Mouse (Mus musculus) midbrain, embryonic 15.5 days (tissue): Measurements from ENCODE around the gene Abhd16a. TPM values are rescaled to one million over a fixed set of nuclear protein-coding genes. Genes with fewer than 3 reads are reported as not detected.

Experiments used
- ATAC-seq: fragments of 200-750 bp; cut with Nextera tagmentation; replicated peaks from 2 replicates; pipeline ENCODE4 v1.8.0; 2017; ENCODE audit warnings: moderate TSS enrichment
- H3K27ac ChIP-seq: fragments of 300-500 bp; sonication (generic); 2 replicates; pipeline ENCODE4 v1.5.1; 2015; ENCODE audit warnings: mild to moderate bottlenecking, inconsistent platforms
- H3K27me3 ChIP-seq: fragments of 300-500 bp; sonication (generic); replicated peaks from 2 replicates; pipeline ENCODE4 v1.6.1; 2015; ENCODE audit warnings: inconsistent platforms
- H3K36me3 ChIP-seq: fragments of 300-500 bp; sonication (generic); replicated peaks from 2 replicates; pipeline ENCODE4 v1.6.1; 2015; ENCODE audit warnings: inconsistent platforms
- H3K4me1 ChIP-seq: fragments of 300-500 bp; sonication (generic); 2 replicates; pipeline ENCODE4 v1.6.1; 2015; ENCODE audit warnings: inconsistent platforms
- H3K4me2 ChIP-seq: fragments of 300-500 bp; sonication (generic); 2 replicates; pipeline ENCODE4 v1.6.1; 2015; ENCODE audit warnings: inconsistent platforms, mild to moderate bottlenecking, moderate library complexity
- H3K4me3 ChIP-seq: fragments of 300-500 bp; sonication (generic); 2 replicates; pipeline ENCODE4 v1.5.1; 2015; ENCODE audit warnings: mild to moderate bottlenecking, inconsistent platforms
- H3K9ac ChIP-seq: fragments of 300-500 bp; sonication (generic); 2 replicates; pipeline ENCODE4 v1.6.1; 2015; ENCODE audit warnings: mild to moderate bottlenecking, inconsistent platforms
- H3K9me3 ChIP-seq: fragments of 300-500 bp; sonication (generic); 2 replicates; pipeline ENCODE4 v1.6.1; 2016; ENCODE audit warnings: inconsistent platforms
- WGBS: fragments of 180-500 bp; shearing (Covaris S2); methylation state at CpG from one replicate; pipeline ENCODE4 v1.1.7; 2015; ENCODE audit warnings: mixed read lengths; 5-methylcytosine and 5-hydroxymethylcytosine counted together
- polyA plus RNA-seq: library from polyadenylated mRNA; unstranded; fragments of >200 nt; fragmentation: Nextera tagmentation; extraction: Ambion mirVana; gene quantifications from 2 replicates; pipeline ENCODE4 v1.2.1, GENCODE M21; 2015

The Abhd16a gene
- polyA plus RNA-seq, 1 experiment from 2014 or later: 105 TPM

DNA sequence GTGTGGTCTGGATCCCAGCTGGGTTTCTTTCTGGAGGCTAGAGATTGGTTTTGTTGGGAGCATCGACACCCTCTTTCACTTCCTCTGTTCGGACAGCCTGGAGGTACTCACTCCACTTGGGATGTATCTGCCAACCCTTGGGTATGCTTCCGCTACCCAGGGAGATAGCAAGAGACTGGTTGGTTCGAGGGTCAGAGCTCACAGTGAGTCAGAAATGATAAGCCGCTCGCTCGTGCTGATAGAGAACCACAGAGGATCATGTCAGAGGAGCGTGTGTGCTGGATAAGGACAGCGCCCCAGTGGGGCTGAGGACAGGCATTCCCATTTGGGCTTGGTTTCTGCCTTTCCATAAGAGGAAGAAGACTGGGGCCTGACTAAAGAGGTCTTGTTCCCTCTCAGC is 9.3 kb upstream of the Abhd16a start:
- H3K4me2 ChIP-seq: no peak overlapping the region
- ATAC-seq: no peak
- H3K9me3 ChIP-seq: no peaks in the 10 kb centered on the region
- H3K36me3 ChIP-seq: no peaks in the 10 kb centered on the region
- H3K9ac ChIP-seq: no peak overlapping the region
- H3K27ac ChIP-seq: no peak overlapping the region
- H3K4me3 ChIP-seq: no peak overlapping the region
- 72% methylated on average over 9 of the region's 9 CpGs for WGBS
- peaks cover 11% of the 10 kb centered on the region; the same call in 1 of the 2 replicates for H3K4me1 ChIP-seq
- H3K27me3 ChIP-seq: no peaks in the 10 kb centered on the region

GRCm38 (mm10) chr17:35080248-35080647 is 8.8 kb upstream of the Abhd16a start:
- ATAC-seq: no peak
- H3K27me3 ChIP-seq: no peaks in the 10 kb centered on the region
- no peak overlapping the region for H3K9ac ChIP-seq
- H3K4me3 ChIP-seq: no peak overlapping the region
- no peaks in the 10 kb centered on the region for H3K9me3 ChIP-seq
- 62% methylated on average over 6 of the region's 6 CpGs for WGBS
- no peak overlapping the region for H3K4me2 ChIP-seq
- no peaks in the 10 kb centered on the region for H3K36me3 ChIP-seq
- H3K27ac ChIP-seq: no peak overlapping the region
- peaks cover 11% of the 10 kb centered on the region; the same call in 1 of the 2 replicates for H3K4me1 ChIP-seq

DNA sequence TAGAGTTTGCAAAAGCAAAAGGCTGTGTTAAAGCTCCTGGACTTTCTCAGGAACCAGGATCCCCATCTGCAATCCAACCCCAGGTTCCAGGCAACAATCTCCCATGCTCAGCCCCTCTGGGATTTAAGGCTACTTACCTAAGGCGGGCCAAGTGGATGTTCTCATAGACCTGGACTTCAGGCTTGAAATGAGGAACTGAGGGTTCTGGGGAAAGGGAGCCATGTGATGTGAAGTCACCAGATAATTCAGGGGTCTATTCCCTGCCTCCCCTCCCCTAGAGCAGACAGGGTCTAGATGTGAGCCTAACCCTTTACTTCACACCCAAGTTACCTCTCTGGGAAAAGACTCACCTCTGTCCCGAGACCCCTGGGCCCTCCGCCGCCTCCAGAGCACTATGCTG is 8.4 kb upstream of the Abhd16a start:
- Histone ChIP-seq H3K36me3 (no peaks in the 10 kb centered on the region), H3K4me3 (no peak overlapping the region), H3K4me1 (peaks cover 11% of the 10 kb centered on the region; the same call in 1 of the 2 replicates), H3K27me3 (no peaks in the 10 kb centered on the region), H3K9me3 (no peaks in the 10 kb centered on the region), H3K4me2 (no peak overlapping the region), H3K9ac (no peak overlapping the region), H3K27ac (no peak overlapping the region)
- 87% methylated on average over 4 of the region's 4 CpGs for WGBS
- ATAC-seq: no peak

GRCm38 (mm10) chr17:35082841-35083576 is 6.1 kb upstream of the Abhd16a start:
- 83% methylated on average over 16 of the region's 16 CpGs for WGBS

DNA sequence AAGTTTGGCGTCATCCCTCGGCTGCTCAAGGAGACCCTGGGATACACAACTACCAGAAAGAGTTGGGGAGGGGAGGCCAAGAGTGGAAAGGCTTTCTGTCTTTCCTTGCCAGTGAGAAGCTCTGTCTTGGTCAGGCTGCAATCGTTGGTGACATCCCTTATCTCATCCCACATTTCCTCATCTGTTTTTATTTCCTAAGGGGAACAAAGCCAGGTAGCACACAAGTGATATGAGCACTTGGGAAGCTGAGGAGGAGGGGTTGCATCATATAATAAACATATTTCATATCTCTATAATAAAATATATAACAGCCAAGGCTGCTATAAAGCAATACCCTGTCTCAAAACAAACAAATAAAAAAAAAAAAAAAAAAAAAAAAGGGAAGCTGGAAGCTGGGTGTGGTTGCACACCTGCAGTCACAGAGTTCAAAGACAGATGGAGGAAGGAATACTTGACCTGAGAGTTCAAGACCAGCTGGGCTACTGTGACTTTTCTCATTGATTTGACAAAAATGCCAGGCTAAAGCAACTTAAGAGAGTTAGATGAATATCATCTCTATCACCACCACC is 5.0 kb upstream of the Abhd16a start:
- no peak overlapping the region for H3K9ac ChIP-seq

More at GRCm38 (mm10) chr17:35082841-35083576, 6.1 kb upstream of the Abhd16a start:
- H3K4me1 ChIP-seq: peaks cover under 1% of the 10 kb centered on the region; the same call in 1 of the 2 replicates
- no peak overlapping the region for H3K4me2 ChIP-seq
- no peak overlapping the region for H3K4me3 ChIP-seq
- no peaks in the 10 kb centered on the region for H3K36me3 ChIP-seq
- H3K9me3 ChIP-seq: no peaks in the 10 kb centered on the region
- H3K9ac ChIP-seq: no peak overlapping the region
- no peak for ATAC-seq
- no peak overlapping the region for H3K27ac ChIP-seq
- H3K27me3 ChIP-seq: no peaks in the 10 kb centered on the region

GRCm38 (mm10) chr17:35085208-35085865 is 3.7 kb upstream of the Abhd16a start, which contains the start of gene Ly6g6f:
Ly6g6f (minus strand) TSS chr17:35085610.
- Histone ChIP-seq H3K9ac (no peak within 1 kb of the TSS), H3K4me2 (no peak within 1 kb of the TSS), H3K27me3 (no peaks in the 10 kb centered on the region), H3K27ac (no peak within 1 kb of the TSS), H3K4me3 (no peak within 1 kb of the TSS), H3K9me3 (no peaks in the 10 kb centered on the region), H3K4me1 (peaks cover 7% of the 10 kb centered on the region), H3K36me3 (no peaks in the 10 kb centered on the region)
- ATAC-seq: no peak
- 86% methylated on average over 7 of the region's 7 CpGs for WGBS

More for the DNA sequence above, 5.0 kb upstream of the Abhd16a start:
- 85% methylated on average over 3 of the region's 3 CpGs for WGBS
- no peaks in the 10 kb centered on the region for H3K36me3 ChIP-seq
- H3K4me3 ChIP-seq: no peak overlapping the region
- no peaks in the 10 kb centered on the region for H3K4me1 ChIP-seq
- no peaks in the 10 kb centered on the region for H3K9me3 ChIP-seq
- H3K27ac ChIP-seq: no peak overlapping the region
- H3K4me2 ChIP-seq: no peak overlapping the region
- no peak for ATAC-seq
- H3K27me3 ChIP-seq: no peaks in the 10 kb centered on the region

DNA sequence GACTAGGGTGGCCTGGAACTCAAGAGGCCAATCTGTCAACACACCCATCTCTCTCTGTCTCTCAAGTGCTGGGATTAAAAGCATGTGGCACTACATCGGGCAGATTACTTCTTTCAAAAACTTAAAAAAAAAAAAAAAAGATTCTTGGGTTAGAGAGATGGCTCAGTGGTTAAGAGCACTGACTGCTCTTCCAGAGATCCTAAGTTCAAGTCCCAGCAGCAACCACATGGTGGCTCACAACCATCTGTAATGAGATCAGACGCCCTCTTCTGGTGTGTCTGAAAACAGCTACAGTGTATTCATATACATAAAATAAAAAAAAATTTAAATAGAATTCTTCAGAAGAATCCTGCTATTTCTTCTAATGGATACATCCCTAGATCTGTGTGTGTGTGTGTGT is 912 bp upstream of the Abhd16a start:
- H3K9ac ChIP-seq: no peak overlapping the region
- no peak overlapping the region for H3K4me3 ChIP-seq
- H3K27me3 ChIP-seq: no peaks in the 10 kb centered on the region
- no peak overlapping the region for H3K27ac ChIP-seq
- no peak overlapping the region for H3K4me2 ChIP-seq
- ATAC-seq: no peak
- H3K36me3 ChIP-seq: no peaks in the 10 kb centered on the region; the same call in 1 of the 2 replicates
- no peaks in the 10 kb centered on the region for H3K9me3 ChIP-seq
- 51% methylated on average over 2 of the region's 2 CpGs for WGBS
- H3K4me1 ChIP-seq: peaks cover 15% of the 10 kb centered on the region

GRCm38 (mm10) chr17:35090166-35090932 is 1.3 kb downstream of the Abhd16a start:
- ATAC-seq: no peak

GRCm38 (mm10) chr17:35092403-35093198 is 3.5 kb downstream of the Abhd16a start:
- Histone ChIP-seq H3K4me2 (no peak overlapping the region), H3K9me3 (no peaks in the 10 kb centered on the region), H3K36me3 (peaks cover 16% of the 10 kb centered on the region), H3K27ac (no peak overlapping the region), H3K27me3 (no peaks in the 10 kb centered on the region), H3K9ac (no peak overlapping the region), H3K4me3 (no peak overlapping the region), H3K4me1 (peaks cover 15% of the 10 kb centered on the region)
- no peak for ATAC-seq
- 91% methylated on average over 14 of the region's 14 CpGs for WGBS

More at GRCm38 (mm10) chr17:35090166-35090932, 1.3 kb downstream of the Abhd16a start:
- H3K27ac ChIP-seq: peak overlapping the region; percentile 100; the same call in 1 of the 2 replicates
- peaks cover 4% of the 10 kb centered on the region for H3K36me3 ChIP-seq
- peak overlapping the region; percentile 67 for H3K4me2 ChIP-seq
- peaks cover 15% of the 10 kb centered on the region for H3K4me1 ChIP-seq
- no peaks in the 10 kb centered on the region for H3K27me3 ChIP-seq
- H3K9me3 ChIP-seq: no peaks in the 10 kb centered on the region
- peak overlapping the region; percentile 73 for H3K4me3 ChIP-seq
- H3K9ac ChIP-seq: peak overlapping the region; percentile 94
- 67% methylated on average over 8 of the region's 8 CpGs for WGBS

- no peak overlapping the region for H3K27ac ChIP-seq
- H3K27me3 ChIP-seq: no peaks in the 10 kb centered on the region
- no peak overlapping the region for H3K4me2 ChIP-seq
- H3K9ac ChIP-seq: no peak overlapping the region
- H3K4me1 ChIP-seq: peaks cover 14% of the 10 kb centered on the region
- no peak for ATAC-seq
- 94% methylated on average over 15 of the region's 15 CpGs for WGBS
- H3K36me3 ChIP-seq: peaks cover 21% of the 10 kb centered on the region
- H3K9me3 ChIP-seq: no peaks in the 10 kb centered on the region
- no peak overlapping the region for H3K4me3 ChIP-seq
Observed at GRCm38 (mm10) chr17:35094475-35095365, 5.7 kb downstream of the Abhd16a start.

- H3K36me3 ChIP-seq: peaks cover 33% of the 10 kb centered on the region
- H3K9ac ChIP-seq: no peak overlapping the region
- H3K4me2 ChIP-seq: no peak overlapping the region
- no peak overlapping the region for H3K4me3 ChIP-seq
- H3K27ac ChIP-seq: no peak overlapping the region
- 78% methylated on average over 12 of the region's 12 CpGs for WGBS
- no peaks in the 10 kb centered on the region for H3K9me3 ChIP-seq
- no peaks in the 10 kb centered on the region for H3K4me1 ChIP-seq
- H3K27me3 ChIP-seq: no peaks in the 10 kb centered on the region
- no peak for ATAC-seq
Observed at GRCm38 (mm10) chr17:35096597-35096996, 7.5 kb downstream of the Abhd16a start.
